Mouse (Mus musculus): ENCODE results near the gene Rps6ka5. TPM values are rescaled to one million over a fixed set of nuclear protein-coding genes. Genes with fewer than 3 reads are reported as not detected.

Rps6ka5 gene
- polyA plus RNA-seq, 1 experiment from 2014 or later = 14.4 TPM

- H3K36me3 ChIP-seq (ENCODE audit: control insufficient read depth, insufficient read depth) = no peaks in the 10 kb centered on the region
- H3K4me1 ChIP-seq (replicated peaks; ENCODE audit: control insufficient read depth, insufficient read depth, low read length) = no peaks in the 10 kb centered on the region
- no peak overlapping the region for H3K4me3 ChIP-seq (replicated peaks; ENCODE audit: low read length)
- ATAC-seq = no peak
- 64% methylated on average over 3 of the region's 3 CpGs for WGBS
- no peaks in the 10 kb centered on the region for H3K9me3 ChIP-seq (ENCODE audit: control insufficient read depth, low read length)
- H3K9ac ChIP-seq (replicated peaks; ENCODE audit: low read depth, low read length) = no peak overlapping the region
- no peaks in the 10 kb centered on the region for H3K27me3 ChIP-seq (replicated peaks; ENCODE audit: control insufficient read depth, insufficient read depth, low read length)
- H3K4me2 ChIP-seq (ENCODE audit: low read length) = no peak overlapping the region
- H3K27ac ChIP-seq (ENCODE audit: low read length) = no peak overlapping the region
These were observed 86.1 kb downstream of the Rps6ka5 start for GRCm38 (mm10) chr12:100640726-100641125.

- no peak for ATAC-seq
- Histone ChIP-seq H3K9me3 (ENCODE audit: control insufficient read depth, low read length) (no peaks in the 10 kb centered on the region), H3K9ac (replicated peaks; ENCODE audit: low read depth, low read length) (no peak overlapping the region), H3K36me3 (ENCODE audit: control insufficient read depth, insufficient read depth) (no peaks in the 10 kb centered on the region), H3K4me2 (ENCODE audit: low read length) (no peak overlapping the region), H3K27ac (ENCODE audit: low read length) (no peak overlapping the region), H3K4me1 (replicated peaks; ENCODE audit: control insufficient read depth, insufficient read depth, low read length) (no peaks in the 10 kb centered on the region), H3K27me3 (replicated peaks; ENCODE audit: control insufficient read depth, insufficient read depth, low read length) (no peaks in the 10 kb centered on the region), H3K4me3 (replicated peaks; ENCODE audit: low read length) (no peak overlapping the region)
- 51% methylated on average over 7 of the region's 7 CpGs for WGBS
These were observed 87.1 kb downstream of the Rps6ka5 start for GRCm38 (mm10) chr12:100639680-100640079.

GRCm38 (mm10) chr12:100637886-100638285, 88.9 kb downstream of the Rps6ka5 start:
- H3K9me3 ChIP-seq (ENCODE audit: control insufficient read depth, low read length) = no peaks in the 10 kb centered on the region
- H3K9ac ChIP-seq (replicated peaks; ENCODE audit: low read depth, low read length) = no peak overlapping the region
- no peaks in the 10 kb centered on the region for H3K27me3 ChIP-seq (replicated peaks; ENCODE audit: control insufficient read depth, insufficient read depth, low read length)
- no peak for ATAC-seq
- no peak overlapping the region for H3K4me2 ChIP-seq (ENCODE audit: low read length)
- H3K27ac ChIP-seq (ENCODE audit: low read length) = no peak overlapping the region
- WGBS = 93% methylated on average over 8 of the region's 8 CpGs
- H3K4me3 ChIP-seq (replicated peaks; ENCODE audit: low read length) = no peak overlapping the region
- no peaks in the 10 kb centered on the region for H3K4me1 ChIP-seq (replicated peaks; ENCODE audit: control insufficient read depth, insufficient read depth, low read length)
- no peaks in the 10 kb centered on the region for H3K36me3 ChIP-seq (ENCODE audit: control insufficient read depth, insufficient read depth)

- 21% methylated on average over 3 of the region's 3 CpGs for WGBS
- Histone ChIP-seq H3K27me3 (replicated peaks; ENCODE audit: control insufficient read depth, insufficient read depth, low read length) (no peaks in the 10 kb centered on the region), H3K27ac (ENCODE audit: low read length) (no peak overlapping the region), H3K4me2 (ENCODE audit: low read length) (no peak overlapping the region), H3K4me1 (replicated peaks; ENCODE audit: control insufficient read depth, insufficient read depth, low read length) (no peaks in the 10 kb centered on the region), H3K4me3 (replicated peaks; ENCODE audit: low read length) (no peak overlapping the region), H3K9me3 (ENCODE audit: control insufficient read depth, low read length) (no peaks in the 10 kb centered on the region), H3K36me3 (ENCODE audit: control insufficient read depth, insufficient read depth) (no peaks in the 10 kb centered on the region), H3K9ac (replicated peaks; ENCODE audit: low read depth, low read length) (no peak overlapping the region)
- no peak for ATAC-seq
These were observed 90.0 kb downstream of the Rps6ka5 start for GRCm38 (mm10) chr12:100636733-100637132.

GRCm38 (mm10) chr12:100636299-100636633, 90.5 kb downstream of the Rps6ka5 start:
- Histone ChIP-seq H3K27me3 (replicated peaks; ENCODE audit: control insufficient read depth, insufficient read depth, low read length) (no peaks in the 10 kb centered on the region), H3K9me3 (ENCODE audit: control insufficient read depth, low read length) (no peaks in the 10 kb centered on the region), H3K4me1 (replicated peaks; ENCODE audit: control insufficient read depth, insufficient read depth, low read length) (no peaks in the 10 kb centered on the region), H3K4me2 (ENCODE audit: low read length) (no peak overlapping the region), H3K4me3 (replicated peaks; ENCODE audit: low read length) (no peak overlapping the region), H3K36me3 (ENCODE audit: control insufficient read depth, insufficient read depth) (no peaks in the 10 kb centered on the region), H3K27ac (ENCODE audit: low read length) (no peak overlapping the region), H3K9ac (replicated peaks; ENCODE audit: low read depth, low read length) (no peak overlapping the region)
- WGBS = 86% methylated on average over 2 of the region's 2 CpGs
- no peak for ATAC-seq

- no peaks in the 10 kb centered on the region for H3K36me3 ChIP-seq (ENCODE audit: control insufficient read depth, insufficient read depth)
- no peak overlapping the region for H3K9ac ChIP-seq (replicated peaks; ENCODE audit: low read depth, low read length)
- H3K4me3 ChIP-seq (replicated peaks; ENCODE audit: low read length) = no peak overlapping the region
- 91% methylated on average over 6 of the region's 6 CpGs for WGBS
- no peaks in the 10 kb centered on the region for H3K4me1 ChIP-seq (replicated peaks; ENCODE audit: control insufficient read depth, insufficient read depth, low read length)
- H3K27ac ChIP-seq (ENCODE audit: low read length) = no peak overlapping the region
- no peaks in the 10 kb centered on the region for H3K9me3 ChIP-seq (ENCODE audit: control insufficient read depth, low read length)
- H3K4me2 ChIP-seq (ENCODE audit: low read length) = no peak overlapping the region
- no peaks in the 10 kb centered on the region for H3K27me3 ChIP-seq (replicated peaks; ENCODE audit: control insufficient read depth, insufficient read depth, low read length)
- ATAC-seq = no peak
These were observed 91.0 kb downstream of the Rps6ka5 start for GRCm38 (mm10) chr12:100635601-100636298.

GRCm38 (mm10) chr12:100633231-100633630, 93.6 kb downstream of the Rps6ka5 start:
- H3K9me3 ChIP-seq (ENCODE audit: control insufficient read depth, low read length) = no peaks in the 10 kb centered on the region
- no peak overlapping the region for H3K27ac ChIP-seq (ENCODE audit: low read length)
- H3K27me3 ChIP-seq (replicated peaks; ENCODE audit: control insufficient read depth, insufficient read depth, low read length) = no peaks in the 10 kb centered on the region
- WGBS = 90% methylated on average over 3 of the region's 3 CpGs
- H3K4me1 ChIP-seq (replicated peaks; ENCODE audit: control insufficient read depth, insufficient read depth, low read length) = no peaks in the 10 kb centered on the region
- H3K4me2 ChIP-seq (ENCODE audit: low read length) = no peak overlapping the region
- H3K9ac ChIP-seq (replicated peaks; ENCODE audit: low read depth, low read length) = no peak overlapping the region
- H3K36me3 ChIP-seq (ENCODE audit: control insufficient read depth, insufficient read depth) = no peaks in the 10 kb centered on the region
- no peak for ATAC-seq
- no peak overlapping the region for H3K4me3 ChIP-seq (replicated peaks; ENCODE audit: low read length)

GRCm38 (mm10) chr12:100631286-100631685, 95.5 kb downstream of the Rps6ka5 start:
- Histone ChIP-seq H3K9me3 (ENCODE audit: control insufficient read depth, low read length) (no peaks in the 10 kb centered on the region), H3K27ac (ENCODE audit: low read length) (no peak overlapping the region), H3K27me3 (replicated peaks; ENCODE audit: control insufficient read depth, insufficient read depth, low read length) (no peaks in the 10 kb centered on the region), H3K36me3 (ENCODE audit: control insufficient read depth, insufficient read depth) (no peaks in the 10 kb centered on the region), H3K4me3 (replicated peaks; ENCODE audit: low read length) (no peak overlapping the region), H3K4me2 (ENCODE audit: low read length) (no peak overlapping the region), H3K4me1 (replicated peaks; ENCODE audit: control insufficient read depth, insufficient read depth, low read length) (no peaks in the 10 kb centered on the region), H3K9ac (replicated peaks; ENCODE audit: low read depth, low read length) (no peak overlapping the region)
- no peak for ATAC-seq
- WGBS = 87% methylated on average over 7 of the region's 7 CpGs

- 94% methylated on average over 6 of the region's 6 CpGs for WGBS
- no peak overlapping the region for H3K9ac ChIP-seq (replicated peaks; ENCODE audit: low read depth, low read length)
These were observed 97.5 kb downstream of the Rps6ka5 start for GRCm38 (mm10) chr12:100629126-100629920.

More at GRCm38 (mm10) chr12:100629126-100629920, 97.5 kb downstream of the Rps6ka5 start:
- no peak overlapping the region for H3K4me2 ChIP-seq (ENCODE audit: low read length)
- H3K27me3 ChIP-seq (replicated peaks; ENCODE audit: control insufficient read depth, insufficient read depth, low read length) = no peaks in the 10 kb centered on the region
- no peak overlapping the region for H3K4me3 ChIP-seq (replicated peaks; ENCODE audit: low read length)
- no peak for ATAC-seq
- no peaks in the 10 kb centered on the region for H3K4me1 ChIP-seq (replicated peaks; ENCODE audit: control insufficient read depth, insufficient read depth, low read length)
- H3K36me3 ChIP-seq (ENCODE audit: control insufficient read depth, insufficient read depth) = no peaks in the 10 kb centered on the region
- H3K27ac ChIP-seq (ENCODE audit: low read length) = no peak overlapping the region
- H3K9me3 ChIP-seq (ENCODE audit: control insufficient read depth, low read length) = no peaks in the 10 kb centered on the region

All from forebrain, embryonic 16.5 days (tissue).